Mouse (Mus musculus): ENCODE measurements around the gene Zfp968.
"Not testable (repeated sequence)": the region's sequence is repeated elsewhere in the genome, so short reads cannot be mapped to it uniquely, and the experiment has no call there.

Zfp968 gene

DNA sequence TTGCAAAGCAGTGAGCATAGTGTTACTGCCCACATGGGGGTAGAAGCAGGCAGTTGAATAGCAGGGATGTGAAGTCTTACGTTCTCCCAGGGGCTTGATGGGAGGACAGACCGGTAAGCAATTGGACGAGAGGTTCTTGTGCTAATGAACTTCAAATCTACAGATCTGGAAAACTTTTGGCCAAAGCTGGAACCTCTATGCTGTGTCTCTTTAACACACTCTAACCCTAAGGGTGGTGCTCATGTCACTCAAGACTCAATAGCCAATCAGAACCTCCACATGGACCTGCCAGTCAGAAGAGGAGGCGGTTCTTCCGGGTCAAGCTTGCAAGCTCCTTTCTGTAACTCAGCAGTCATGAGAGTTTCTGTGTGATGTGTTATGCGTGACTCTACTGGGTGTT, at the start of gene Zfp968:
Gene Zfp968, plus strand, starts transcription at position 301 of the 400 bp plus-strand sequence.
- not testable (repeated sequence) for DNase-seq (ENCODE audit: low spot score)

DNA sequence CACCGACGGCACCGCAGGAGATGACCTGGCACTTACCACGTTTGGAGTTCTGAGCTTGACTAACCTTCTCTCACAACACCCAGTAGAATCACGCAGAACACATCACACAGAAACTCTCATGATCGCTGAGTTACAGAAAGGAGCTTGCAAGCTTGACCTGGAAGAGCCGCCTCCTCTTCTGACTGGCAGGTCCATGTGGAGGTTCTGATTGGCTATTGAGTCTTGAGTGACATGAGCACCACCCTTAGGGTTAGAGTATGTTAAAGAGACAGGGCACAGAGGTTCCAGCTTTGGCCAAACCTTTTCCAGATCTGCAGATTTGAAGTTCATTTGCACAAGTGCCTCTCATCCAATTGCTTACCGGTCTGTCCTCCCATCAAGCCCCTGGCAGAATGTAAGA, 34.1 kb upstream of the Zfp968 start, which contains the start of gene Gm4631:
Gene Gm4631, minus strand, starts transcription at position 101 of the 400 bp plus-strand sequence.
- DNase-seq (ENCODE audit: low spot score): not testable (repeated sequence)

All from urinary bladder, postnatal 14 days (tissue).